In genomic region chr2:156190004-156190896, GRCm38 (mm10) we compare ENCODE assay signal across 10 mouse cellular contexts. TPM values are rescaled to one million over a fixed set of nuclear protein-coding genes. Genes with fewer than 3 reads are reported as not detected.
A peak's percentile ranks its signal among the peaks of the same experiment; 100 is the strongest.
DNase-seq lines count a peak whose midpoint lies in the region; ATAC-seq and TF ChIP-seq lines count a peak whose summit lies in the region.
"Had no signal": no experiment of that assay in that cellular context is flagged by ENCODE, and none has a peak within 500 bp of the region (broad histone marks: within the 10 kb centered on the region; RNA-seq: fewer than 3 reads in every experiment).

No protein-coding gene starts in this region.

- peak overlapping the region; percentile 49 for H3K4me2 ChIP-seq in liver, postnatal 0 days (ENCODE audit: low read depth, low read length)
- no peak overlapping the region for H3K4me2 ChIP-seq in intestine, embryonic 15.5 days (replicated peaks)
- H3K4me2 ChIP-seq: forebrain, embryonic 12.5 days had no signal

- no peaks in the 10 kb centered on the region for H3K27me3 ChIP-seq in liver, postnatal 0 days (ENCODE audit: insufficient read depth, low read length)
- no peaks in the 10 kb centered on the region for H3K27me3 ChIP-seq in intestine, embryonic 15.5 days (replicated peaks)
- H3K27me3 ChIP-seq: forebrain, embryonic 12.5 days had no signal

- H3K9ac ChIP-seq in liver, postnatal 0 days (replicated peaks) = peak overlapping the region; percentile 48; the same call in 1 of the 2 replicates
- H3K9ac ChIP-seq in intestine, embryonic 15.5 days = no peak overlapping the region
- H3K9ac ChIP-seq: forebrain, embryonic 12.5 days had no signal

- peaks cover 6% of the 10 kb centered on the region; the same call in 1 of the 2 replicates for H3K4me1 ChIP-seq in brown adipose tissue, adult 24 weeks (ENCODE audit: control insufficient read depth, insufficient read depth, insufficient read length, low read length)
- H3K4me1 ChIP-seq in liver, postnatal 0 days (ENCODE audit: insufficient read depth) = peaks cover 10% of the 10 kb centered on the region; the same call in 1 of the 2 replicates
- H3K4me1 ChIP-seq in intestine, embryonic 15.5 days (replicated peaks) = no peaks in the 10 kb centered on the region
- H3K4me1 ChIP-seq: forebrain, embryonic 12.5 days had no signal

- no peak for TF ChIP-seq CTCF in liver, postnatal 0 days (IDR thresholded peaks at IDR 0.05; ENCODE audit: low read depth)

- DNase-seq in adrenal gland, adult (ENCODE audit: inconsistent age in 2 of 2, low spot score in 1 of 2) = peak; percentile 30 to 63
- DNase-seq in adrenal gland, postnatal 10 days = no peak
- DNase-seq in liver, postnatal 0 days = peak; percentile 39
- peak; percentile 74 to 75 for DNase-seq in spleen, postnatal 36 days (ENCODE audit: low spot score in 2 of 2)
- DNase-seq in cerebellum, postnatal 14 days = no peak
- DNase-seq in neural tube, embryonic 10.5 days (ENCODE audit: extremely low spot score, low spot score) = no peak
- DNase-seq: kidney, postnatal 10 days had no signal

- H3K9me3 ChIP-seq in liver, postnatal 0 days (ENCODE audit: low read length) = no peaks in the 10 kb centered on the region
- no peaks in the 10 kb centered on the region for H3K9me3 ChIP-seq in intestine, embryonic 15.5 days
- H3K9me3 ChIP-seq: forebrain, embryonic 12.5 days had no signal

- TF ChIP-seq EP300 in liver, postnatal 0 days (IDR thresholded peaks at IDR 0.05; ENCODE audit: low read depth) = no peak

- 39% methylated on average over 14 of the region's 14 CpGs for WGBS in liver, postnatal 0 days (ENCODE audit: insufficient replicate concordance)
- 78% methylated on average over 14 of the region's 14 CpGs for WGBS in intestine, embryonic 15.5 days

- H3K27ac ChIP-seq in brown adipose tissue, adult 24 weeks (replicated peaks; ENCODE audit: low read depth, low read length) = peak overlapping the region; percentile 69
- peak overlapping the region; percentile 80 for H3K27ac ChIP-seq in liver, postnatal 0 days (ENCODE audit: low read depth)
- no peak overlapping the region for H3K27ac ChIP-seq in intestine, embryonic 15.5 days
- H3K27ac ChIP-seq: forebrain, embryonic 12.5 days had no signal

- ATAC-seq in liver, postnatal 0 days = peak; percentile 48; the same call in 1 of the 2 replicates
- ATAC-seq in intestine, embryonic 15.5 days = no peak

- no peaks in the 10 kb centered on the region for H3K36me3 ChIP-seq in liver, postnatal 0 days (replicated peaks; ENCODE audit: insufficient read depth, low read length)
- H3K36me3 ChIP-seq in intestine, embryonic 15.5 days = no peaks in the 10 kb centered on the region
- H3K36me3 ChIP-seq: forebrain, embryonic 12.5 days had no signal

- no peak overlapping the region for H3K4me3 ChIP-seq in brown adipose tissue, adult 24 weeks (ENCODE audit: insufficient read depth, low read depth, low read length)
- H3K4me3 ChIP-seq in liver, postnatal 0 days (ENCODE audit: low read depth, low read length) = no peak overlapping the region
- no peak overlapping the region for H3K4me3 ChIP-seq in intestine, embryonic 15.5 days (replicated peaks)
- H3K4me3 ChIP-seq: forebrain, embryonic 12.5 days had no signal

RNA-seq across cellular contexts. Expression of gene Phf20, which starts 6.0 kb away (rescaled TPM):
- total RNA-seq in adrenal gland, postnatal 10 days (2021) = 10 to 100 TPM; 35.9 to 38.0 TPM
- 9.1 and 17.5 TPM in 2 replicates for polyA plus RNA-seq in brown adipose tissue, adult 24 weeks (2012; ENCODE audit: insufficient read depth, insufficient read length, missing spikeins)
- 11.7 and 15.0 TPM in 2 replicates for polyA plus RNA-seq in liver, postnatal 0 days (2015; fragmentation: Nextera tagmentation; extraction: Ambion mirVana)
- 56.8 and 72.4 TPM in 2 replicates for polyA plus RNA-seq in intestine, embryonic 15.5 days (2015; fragmentation: Nextera tagmentation; extraction: Ambion mirVana)

RNA-seq across cellular contexts. Expression of gene Rbm39, which starts 10.2 kb away (rescaled TPM):
- total RNA-seq in adrenal gland, postnatal 10 days (2021) = 100 to 1,000 TPM; 286 to 394 TPM
- polyA plus RNA-seq in brown adipose tissue, adult 24 weeks (2012; ENCODE audit: insufficient read depth, insufficient read length, missing spikeins) = 113 and 143 TPM in 2 replicates
- 228 and 239 TPM in 2 replicates for polyA plus RNA-seq in liver, postnatal 0 days (2015; fragmentation: Nextera tagmentation; extraction: Ambion mirVana)
- polyA plus RNA-seq in intestine, embryonic 15.5 days (2015; fragmentation: Nextera tagmentation; extraction: Ambion mirVana) = 486 and 571 TPM in 2 replicates

RNA-seq across cellular contexts. Expression of gene Nfs1, which starts 46.3 kb away (rescaled TPM):
- 10 to 100 TPM; 72.0 to 78.8 TPM for total RNA-seq in adrenal gland, postnatal 10 days (2021)
- polyA plus RNA-seq in brown adipose tissue, adult 24 weeks (2012; ENCODE audit: insufficient read depth, insufficient read length, missing spikeins) = 107 and 161 TPM in 2 replicates
- polyA plus RNA-seq in liver, postnatal 0 days (2015; fragmentation: Nextera tagmentation; extraction: Ambion mirVana) = 38.9 and 40.2 TPM in 2 replicates
- polyA plus RNA-seq in intestine, embryonic 15.5 days (2015; fragmentation: Nextera tagmentation; extraction: Ambion mirVana) = 62.3 and 63.0 TPM in 2 replicates

RNA-seq across cellular contexts. Expression of gene Romo1, which starts 46.4 kb away (rescaled TPM):
- total RNA-seq in adrenal gland, postnatal 10 days (2021) = 100 to 1,000 TPM; 406 to 407 TPM
- polyA plus RNA-seq in brown adipose tissue, adult 24 weeks (2012; ENCODE audit: insufficient read depth, insufficient read length, missing spikeins) = 723 and 898 TPM in 2 replicates
- 292 and 295 TPM in 2 replicates for polyA plus RNA-seq in liver, postnatal 0 days (2015; fragmentation: Nextera tagmentation; extraction: Ambion mirVana)
- polyA plus RNA-seq in intestine, embryonic 15.5 days (2015; fragmentation: Nextera tagmentation; extraction: Ambion mirVana) = 363 and 370 TPM in 2 replicates

Comparison
In these comparisons a context has a peak if more than half of its experiments do, and no peak if none do; other contexts are left out.
1. DNase-seq: peak in adrenal gland, adult (2 of 2), liver, postnatal 0 days (single experiment) and spleen, postnatal 36 days (2 of 2); none in adrenal gland, postnatal 10 days (single experiment), cerebellum, postnatal 14 days (0 of 2) and neural tube, embryonic 10.5 days (single experiment).